Mouse (Mus musculus) bone marrow macrophage, adult 2 months (primary cell): ENCODE results near the gene Zfp597. TPM values are rescaled to one million over a fixed set of nuclear protein-coding genes. Genes with fewer than 3 reads are reported as not detected.
A peak's percentile ranks its signal among the peaks of the same experiment; 100 is the strongest.

Source experiments
- H3K27ac ChIP-seq: 2 replicates; pipeline ENCODE4 v1.5.1; 2012; ENCODE audit warnings: low read depth, low read length; ENCODE audit not compliant: insufficient read depth
- H3K4me1 ChIP-seq: 2 replicates; pipeline ENCODE4 v1.6.1; 2012; ENCODE audit warnings: low read length; ENCODE audit not compliant: control insufficient read depth, insufficient read depth
- H3K4me3 ChIP-seq: 2 replicates; pipeline ENCODE4 v1.5.1; 2012; ENCODE audit warnings: mild to moderate bottlenecking, low read length, moderate library complexity; ENCODE audit not compliant: insufficient read depth
- CTCF ChIP-seq: IDR thresholded peaks from 2 replicates; pipeline ENCODE4 v1.5.1; 2012; ENCODE audit warnings: low read depth, mild to moderate bottlenecking, low read length, moderate library complexity
- POLR2A ChIP-seq: IDR thresholded peaks from 2 replicates; pipeline ENCODE4 v1.6.1; 2012; ENCODE audit warnings: mild to moderate bottlenecking, low read depth, low read length, borderline replicate concordance
- polyA plus RNA-seq: library from polyadenylated mRNA; stranded (reverse); fragments of >200 nt; gene quantifications from 2 replicates; pipeline ENCODE4 v1.2.4, GENCODE M21; 2012; ENCODE audit not compliant: missing spikeins, insufficient read depth, insufficient read length

Zfp597 gene
- polyA plus RNA-seq = 7.6 and 9.9 TPM in 2 replicates

DNA sequence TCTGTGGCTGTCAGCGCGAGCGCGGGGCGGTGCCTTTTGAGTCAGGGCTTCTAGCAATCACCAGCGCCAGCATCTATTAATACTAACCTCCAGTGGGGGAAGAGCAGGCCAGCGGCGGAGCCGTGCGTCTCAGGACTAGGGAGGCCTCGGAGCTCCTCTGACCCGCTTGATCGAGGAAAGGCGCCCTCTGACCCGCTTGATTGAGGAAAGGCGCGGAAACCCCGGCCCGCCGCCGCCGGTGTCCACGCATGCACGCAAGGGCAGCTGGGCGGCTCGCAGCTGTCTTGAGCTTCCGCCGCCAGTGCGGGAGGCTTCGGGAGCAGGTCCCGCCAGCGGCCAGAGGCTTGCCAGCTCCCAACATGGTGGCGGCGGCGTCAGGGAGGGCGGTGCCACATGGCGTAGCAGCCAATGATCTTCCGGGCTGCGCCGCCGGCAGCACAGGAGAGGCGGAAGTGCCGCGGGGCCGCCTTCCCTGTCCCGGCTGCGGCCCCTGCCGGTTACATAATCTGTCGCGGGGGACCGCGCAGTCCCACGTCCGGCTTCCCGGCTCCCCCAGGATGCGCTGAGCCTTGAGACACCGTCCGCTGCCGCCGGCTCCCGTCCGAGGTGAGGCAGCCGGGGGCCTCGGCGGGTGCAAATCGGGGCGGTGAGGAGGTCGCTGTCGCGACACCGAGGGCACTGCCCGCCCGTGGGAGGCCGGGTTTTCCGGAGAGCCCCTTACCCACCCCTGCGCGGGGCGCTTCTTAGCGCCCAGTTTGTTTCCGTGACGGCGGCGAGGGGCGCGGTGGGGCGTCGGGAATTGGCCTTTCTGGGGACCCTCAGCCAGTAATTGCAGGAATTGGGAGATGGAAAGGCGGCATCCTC is at the start of gene Zfp597, which contains the start of gene Gm20695:
Gene Zfp597 (minus strand): TSS at position 361 of the 864 bp plus-strand sequence.
Gene Gm20695 (plus strand): TSS at position 448 of the 864 bp plus-strand sequence.
- H3K4me3 ChIP-seq = peak within 1 kb of the TSS; percentile 86
- TF ChIP-seq POLR2A (no peak), CTCF (no peak)

GRCm38 (mm10) chr16:3934091-3934490 is 49.7 kb upstream of the Zfp597 start:
- Histone ChIP-seq H3K4me1 (peaks cover 30% of the 10 kb centered on the region), H3K27ac (no peak overlapping the region), H3K4me3 (no peak overlapping the region)
- no peak for TF ChIP-seq POLR2A
- no peak for TF ChIP-seq CTCF

More for the DNA sequence above, at the start of gene Zfp597, which contains the start of gene Gm20695:
- peaks cover 23% of the 10 kb centered on the region for H3K4me1 ChIP-seq
- peak within 1 kb of the TSS; percentile 76 for H3K27ac ChIP-seq

DNA sequence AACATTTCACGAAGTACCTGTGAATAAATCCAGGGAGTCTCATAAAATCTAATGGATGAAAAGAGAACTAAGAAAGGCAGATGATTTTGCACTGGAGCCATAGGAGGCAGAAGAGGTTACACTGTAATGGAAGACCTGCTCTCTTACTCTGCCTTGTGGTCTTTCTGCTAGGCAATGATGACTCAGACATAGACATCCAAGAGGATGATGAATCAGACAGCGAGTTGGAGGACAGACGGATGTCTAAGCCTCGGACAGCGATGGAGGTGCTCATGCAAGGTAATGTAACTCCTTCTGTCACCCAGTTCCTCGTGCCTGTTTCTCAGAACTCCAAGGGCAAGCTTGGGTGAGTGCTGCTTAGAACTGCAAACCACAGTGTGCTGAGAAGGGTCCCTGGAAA is 49.2 kb upstream of the Zfp597 start:
- H3K27ac ChIP-seq = no peak overlapping the region
- H3K4me1 ChIP-seq = peaks cover 33% of the 10 kb centered on the region
- no peak overlapping the region for H3K4me3 ChIP-seq
- TF ChIP-seq CTCF (no peak), POLR2A (no peak)

DNA sequence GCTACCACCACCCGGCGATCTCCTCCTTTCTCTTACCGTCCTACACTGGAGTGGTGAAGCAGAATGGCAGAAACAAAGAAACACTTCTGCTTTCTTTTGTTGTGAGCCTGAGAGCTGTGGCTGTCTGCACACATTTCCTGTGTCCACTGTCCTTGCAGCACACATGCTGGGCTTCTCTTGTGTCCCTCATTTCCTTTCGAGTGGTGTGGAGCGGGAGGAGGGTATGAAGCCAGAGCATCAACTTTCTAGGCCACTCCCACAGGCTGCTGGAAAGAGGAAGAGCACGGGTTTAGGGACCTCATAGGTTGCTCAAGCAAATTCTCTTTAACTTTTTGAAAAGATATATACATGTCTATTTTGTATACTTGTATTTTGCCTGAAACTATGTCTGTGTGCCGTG is 44.8 kb upstream of the Zfp597 start:
- TF ChIP-seq POLR2A (no peak), CTCF (no peak)
- H3K27ac ChIP-seq = peak overlapping the region; percentile 90
- H3K4me1 ChIP-seq = peaks cover 29% of the 10 kb centered on the region
- H3K4me3 ChIP-seq = peak overlapping the region; percentile 23

DNA sequence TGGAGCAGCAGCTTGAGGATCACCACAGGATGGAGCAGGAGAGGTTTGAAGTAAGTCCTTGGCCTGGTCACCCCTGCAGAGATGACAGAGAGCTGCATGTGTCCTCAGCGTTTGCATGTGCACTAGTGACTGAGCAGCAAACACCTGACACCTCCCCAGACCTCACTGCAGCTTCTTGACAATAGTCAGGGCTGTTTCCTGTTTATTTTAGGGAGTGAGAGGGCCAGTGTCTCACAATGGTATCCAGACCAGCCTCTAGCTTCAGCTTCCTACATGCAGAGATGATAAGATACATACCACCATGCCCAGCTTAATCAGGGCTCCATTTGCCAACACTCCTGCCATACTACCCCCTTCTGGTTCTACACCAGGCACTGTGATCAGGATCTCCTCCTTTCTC is 44.2 kb upstream of the Zfp597 start:
- Histone ChIP-seq H3K4me1 (peaks cover 23% of the 10 kb centered on the region), H3K27ac (peak overlapping the region; percentile 90), H3K4me3 (peak overlapping the region; percentile 31; the same call in 1 of the 2 replicates)
- no peak for TF ChIP-seq CTCF
- no peak for TF ChIP-seq POLR2A

DNA sequence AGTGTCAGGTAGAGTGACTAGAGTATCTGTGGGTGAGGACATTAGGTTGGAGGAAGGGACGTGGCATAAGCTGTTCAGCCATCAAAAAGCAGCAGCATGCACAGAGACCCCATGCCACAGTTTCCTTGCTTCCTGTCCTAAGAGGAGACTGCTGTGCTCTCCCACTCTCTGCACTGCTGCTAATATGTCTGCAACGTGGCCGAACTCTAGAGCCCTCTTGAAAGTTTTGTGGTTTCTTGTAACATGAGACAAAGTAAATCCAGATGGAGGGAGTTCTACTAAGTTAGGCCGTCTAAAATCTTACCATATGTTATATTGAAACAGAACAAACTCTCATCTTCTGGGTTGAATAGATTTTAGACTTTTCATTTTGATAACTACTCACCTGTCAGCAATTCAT is 39.6 kb upstream of the Zfp597 start:
- Histone ChIP-seq H3K4me1 (peaks cover 18% of the 10 kb centered on the region), H3K27ac (no peak overlapping the region), H3K4me3 (no peak overlapping the region)
- TF ChIP-seq POLR2A (no peak), CTCF (no peak)

DNA sequence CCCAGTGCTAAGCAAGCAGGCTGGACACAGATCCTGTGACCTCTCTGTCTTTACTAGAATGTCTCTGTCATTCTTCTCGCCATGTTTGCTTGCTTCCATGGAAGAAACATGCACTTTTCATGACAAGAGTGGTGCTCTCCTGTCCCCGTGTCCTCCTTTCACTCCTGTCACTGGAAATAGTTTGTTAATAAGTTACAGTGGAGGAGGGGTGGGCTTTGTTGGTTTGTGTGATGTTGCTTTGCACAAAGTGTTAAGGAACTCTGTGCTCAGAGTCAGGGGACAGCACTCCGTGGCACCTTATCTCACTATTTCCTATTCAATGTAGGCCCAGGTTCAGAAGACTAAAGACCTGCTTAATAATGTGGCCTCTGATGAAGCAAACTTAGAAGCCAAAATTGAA is 39.2 kb upstream of the Zfp597 start:
- no peak for TF ChIP-seq POLR2A
- TF ChIP-seq CTCF = no peak
- Histone ChIP-seq H3K27ac (no peak overlapping the region), H3K4me1 (peaks cover 15% of the 10 kb centered on the region), H3K4me3 (no peak overlapping the region)

GRCm38 (mm10) chr16:3920756-3921155 is 36.4 kb upstream of the Zfp597 start:
- H3K4me1 ChIP-seq = peaks cover 7% of the 10 kb centered on the region; the same call in 1 of the 2 replicates
- H3K27ac ChIP-seq = peak overlapping the region; percentile 31; the same call in 1 of the 2 replicates
- H3K4me3 ChIP-seq = no peak overlapping the region
- TF ChIP-seq POLR2A = no peak
- TF ChIP-seq CTCF = no peak

DNA sequence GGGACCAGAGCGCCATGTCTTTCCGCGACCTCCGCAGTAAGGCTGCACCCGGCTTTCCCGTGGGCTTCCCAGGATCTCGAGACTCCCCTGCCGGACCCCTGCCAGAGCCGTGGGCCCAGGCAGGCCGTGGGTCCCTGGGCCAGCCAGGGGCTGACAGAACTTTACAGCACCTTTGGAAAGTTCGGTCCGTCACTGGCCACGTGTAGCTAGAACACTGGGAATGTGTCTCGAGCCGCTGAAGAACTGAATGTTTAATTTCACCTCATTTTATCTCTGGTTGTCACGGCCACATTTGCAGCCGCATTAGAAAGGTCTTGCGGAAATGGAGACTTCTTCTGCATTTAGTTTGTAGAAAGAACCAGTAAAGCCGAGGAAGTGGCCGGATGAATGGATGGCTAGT is 24.8 kb upstream of the Zfp597 start:
- Histone ChIP-seq H3K4me3 (peak overlapping the region; percentile 84), H3K27ac (peak overlapping the region; percentile 44), H3K4me1 (peaks cover 10% of the 10 kb centered on the region)
- TF ChIP-seq CTCF (no peak), POLR2A (no peak; the same call in 1 of the 2 replicates)

GRCm38 (mm10) chr16:3908537-3909111 is 24.3 kb upstream of the Zfp597 start, which contains the start of the genes 1700037C18Rik and Cluap1:
TSS of gene 1700037C18Rik (minus strand) at chr16:3908689.
TSS of gene Cluap1 (plus strand) at chr16:3908801.
- peaks cover 10% of the 10 kb centered on the region for H3K4me1 ChIP-seq
- peak within 1 kb of the TSS; percentile 84 for H3K4me3 ChIP-seq
- peak within 1 kb of the TSS; percentile 75 for H3K27ac ChIP-seq
- TF ChIP-seq CTCF (peak; percentile 95), POLR2A (0 out of 2 replicates have a peak, but pooled peaks have one; percentile 16)
